Mouse (Mus musculus) kidney, postnatal 36 days (tissue): Measurements from ENCODE around the gene Scn8a.

Experiments used
- DNase-seq, 2 experiments: peaks; one replicate each; pipeline ENCODE4 v3.0.0; 2021 to 2022; ENCODE audit warnings: mixed read lengths in 2 of 2

Scn8a gene

GRCm38 (mm10) chr15:101044531-101044930 is 174.9 kb downstream of the Scn8a start:
- DNase-seq = no peak

- DNase-seq = peak in 1 of 2 experiments; percentile 60
Measured at GRCm38 (mm10) chr15:101046039-101046526, 176.4 kb downstream of the Scn8a start.

- peak in 1 of 2 experiments; percentile 66 for DNase-seq
Measured at GRCm38 (mm10) chr15:101046527-101047193, 177.0 kb downstream of the Scn8a start.

GRCm38 (mm10) chr15:101047194-101047555 is 177.5 kb downstream of the Scn8a start, which contains the start of gene Gm47841:
Gm47841 (minus strand) TSS chr15:101047397.
- no peak for DNase-seq

- no peak for DNase-seq
Measured at GRCm38 (mm10) chr15:101048338-101048896, 178.8 kb downstream of the Scn8a start.

GRCm38 (mm10) chr15:101051869-101052268 is 182.2 kb downstream of the Scn8a start:
- no peak for DNase-seq

- DNase-seq = no peak
Measured at GRCm38 (mm10) chr15:101052560-101053501, 183.2 kb downstream of the Scn8a start.

- no peak for DNase-seq
Measured at GRCm38 (mm10) chr15:101053832-101054459, 184.3 kb downstream of the Scn8a start.

- DNase-seq = no peak
Measured at GRCm38 (mm10) chr15:101054541-101054940, 184.9 kb downstream of the Scn8a start.

GRCm38 (mm10) chr15:101056225-101056624 is 186.6 kb downstream of the Scn8a start:
- DNase-seq = peak; percentile 64 to 77

GRCm38 (mm10) chr15:101059570-101060279 is 190.1 kb downstream of the Scn8a start:
- no peak for DNase-seq

GRCm38 (mm10) chr15:101060280-101060852 is 190.7 kb downstream of the Scn8a start:
- no peak for DNase-seq

GRCm38 (mm10) chr15:101065069-101065468 is 195.4 kb downstream of the Scn8a start:
- DNase-seq = peak in 1 of 2 experiments; percentile 45

GRCm38 (mm10) chr15:101066364-101066847 is 196.7 kb downstream of the Scn8a start:
- DNase-seq = no peak

- DNase-seq = peak; percentile 73 to 78
Measured at GRCm38 (mm10) chr15:101066920-101067696, 197.4 kb downstream of the Scn8a start.

- DNase-seq = peak; percentile 55 to 64
Measured at GRCm38 (mm10) chr15:101068029-101068428, 198.4 kb downstream of the Scn8a start.

- DNase-seq = peak in 1 of 2 experiments; percentile 58
Measured at GRCm38 (mm10) chr15:101068671-101069070, 199.0 kb downstream of the Scn8a start.

- DNase-seq = peak; percentile 85 to 90
Measured at GRCm38 (mm10) chr15:101069641-101070190, 200.1 kb downstream of the Scn8a start.

- peak; percentile 65 to 75 for DNase-seq
Measured at GRCm38 (mm10) chr15:101070762-101071161, 201.1 kb downstream of the Scn8a start.

- DNase-seq = no peak
Measured at GRCm38 (mm10) chr15:101072736-101073135, 203.1 kb downstream of the Scn8a start.
